Mouse (Mus musculus) thymus, postnatal 25 days (tissue): Measurements from ENCODE around the gene Gm8890.
"Not testable (repeated sequence)": the region's sequence is repeated elsewhere in the genome, so short reads cannot be mapped to it uniquely, and the experiment has no call there.

Source experiments
- DNase-seq: peaks from one replicate; pipeline ENCODE4 v3.0.0; 2022

Gm8890 gene

DNA sequence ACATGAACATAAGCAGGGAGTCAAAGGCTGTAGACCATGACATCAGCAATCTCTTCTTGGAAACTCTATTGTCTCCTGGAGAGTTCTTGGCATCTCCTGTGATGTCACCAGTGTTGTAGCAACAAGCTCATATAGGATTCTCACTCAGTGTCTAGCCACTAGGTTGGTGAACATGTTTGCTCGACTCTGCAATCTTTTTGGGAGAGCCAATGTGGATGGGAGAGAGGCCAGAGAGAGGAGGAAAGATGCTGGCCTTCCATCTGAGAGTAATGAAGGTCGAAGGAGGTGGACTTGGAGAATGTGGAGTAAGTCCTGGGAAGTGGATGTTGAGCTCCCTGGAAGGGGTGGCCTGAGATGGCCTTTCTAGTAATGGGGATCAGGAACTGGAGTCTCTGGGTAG lies at the start of gene Gm8890:
TSS of gene Gm8890 (plus strand) at position 301 of the 400 bp plus-strand sequence.
- DNase-seq = not testable (repeated sequence)

DNA sequence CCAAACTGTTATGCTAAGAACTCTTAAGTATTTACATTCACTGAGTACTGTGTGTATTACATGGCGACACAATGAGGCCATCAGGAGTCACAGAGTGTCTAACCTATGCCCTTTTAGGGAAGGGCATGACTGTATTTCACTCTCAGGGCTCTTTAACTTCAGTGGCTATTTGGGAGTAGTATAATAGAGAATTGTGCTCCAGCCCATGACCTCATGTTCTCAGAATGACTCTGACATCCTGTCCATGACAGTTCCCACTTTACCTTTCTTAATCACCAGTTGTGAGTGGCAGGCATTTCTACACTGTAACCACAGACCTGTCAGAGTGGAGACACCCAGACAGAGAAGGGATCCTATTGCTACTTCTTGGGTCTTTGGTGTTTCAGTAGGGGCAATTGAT lies 388 bp downstream of the Gm8890 start:
- not testable (repeated sequence) for DNase-seq
